Mouse (Mus musculus) urinary bladder, postnatal 4 days (tissue): ENCODE results near the gene Gak.
"Not testable (repeated sequence)": the region's sequence is repeated elsewhere in the genome, so short reads cannot be mapped to it uniquely, and the experiment has no call there.

Experiments used
- DNase-seq, 2 experiments: peaks; one replicate each; pipeline ENCODE4 v3.0.0; 2021 to 2022; ENCODE audit warnings: low spot score in 2 of 2

The Gak gene

DNA sequence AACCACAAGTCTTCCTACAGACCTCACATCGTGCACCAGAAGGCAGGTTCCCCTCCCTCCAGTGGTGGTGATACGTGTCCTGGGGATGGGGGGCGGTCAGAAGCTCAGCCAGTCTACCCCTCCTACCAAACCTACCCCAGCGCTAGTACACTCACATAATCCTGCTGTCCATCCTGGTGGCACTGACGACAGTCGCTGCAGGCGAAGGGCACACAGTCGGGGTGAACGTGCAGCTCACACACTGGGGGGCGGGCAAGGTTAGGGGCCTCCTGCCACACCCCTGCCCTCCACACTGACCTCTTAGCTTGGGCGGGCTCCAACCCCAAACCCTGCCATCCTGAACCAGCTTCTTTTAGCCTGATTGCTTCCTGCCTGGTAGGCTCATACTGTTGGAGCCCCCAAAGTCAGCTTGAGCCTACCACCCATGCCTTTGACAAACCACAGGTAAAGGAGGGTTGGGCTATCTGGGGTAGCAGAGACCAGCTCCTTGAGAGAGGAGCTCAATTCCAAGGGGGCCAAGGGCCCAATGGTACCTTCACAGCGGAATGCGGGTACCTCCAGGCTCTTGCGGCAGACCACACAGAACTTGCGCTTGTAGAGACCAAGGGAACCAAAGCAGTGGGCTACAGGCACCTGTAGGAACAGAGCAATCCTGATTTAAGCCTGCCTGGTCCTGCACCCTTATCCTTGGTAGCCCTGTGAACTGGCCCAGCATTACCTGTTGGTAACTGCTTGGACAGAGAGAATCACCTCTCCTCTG, 26.5 kb upstream of the Gak start:
- peak in 1 of 2 experiments; percentile 55 for DNase-seq

DNA sequence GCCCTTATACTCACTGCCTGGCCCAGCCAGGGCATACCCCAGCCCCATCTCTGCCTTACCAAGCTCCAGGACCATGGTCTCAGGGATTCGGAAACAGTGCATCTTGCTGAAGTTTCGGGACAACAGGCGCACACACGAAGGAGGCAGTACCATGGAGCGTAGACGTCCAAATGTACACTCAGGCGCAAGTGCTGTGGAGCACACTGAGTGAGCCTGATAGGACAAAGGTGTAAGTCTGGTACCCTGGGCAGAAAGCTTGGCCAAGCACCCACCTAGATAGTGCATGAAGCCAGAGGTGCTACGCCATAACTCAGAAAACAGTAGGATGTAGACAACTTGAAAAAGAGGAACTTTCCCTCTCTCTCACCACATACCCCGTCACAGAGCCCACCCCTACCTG, 25.8 kb upstream of the Gak start:
- peak in 1 of 2 experiments; percentile 42 for DNase-seq

DNA sequence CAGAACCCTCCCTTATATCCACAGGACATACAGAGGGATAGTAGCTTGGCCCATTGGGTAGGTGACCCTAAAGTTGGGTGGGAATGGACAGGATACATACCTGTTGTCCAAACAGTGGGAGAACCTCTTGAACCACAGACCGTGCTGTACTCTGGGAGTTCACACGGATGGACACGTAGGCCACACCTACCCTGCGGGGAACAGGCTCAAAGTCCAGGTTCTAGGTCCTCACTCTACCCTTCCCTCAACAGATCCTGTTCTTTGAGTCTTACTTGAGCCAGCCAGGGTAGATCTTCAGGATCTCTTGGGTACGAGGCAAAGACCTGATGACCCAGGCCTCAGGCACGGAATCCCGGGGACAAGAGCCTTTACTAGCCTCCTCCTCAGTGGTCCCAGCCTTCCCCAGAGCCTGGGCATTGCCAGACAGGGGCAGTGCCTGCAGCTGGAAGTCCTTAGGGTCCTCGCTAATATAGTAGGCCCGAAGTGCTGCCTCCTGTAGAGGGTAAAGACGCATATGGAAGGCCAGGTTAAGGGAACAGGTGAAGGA, 25.0 kb upstream of the Gak start:
- DNase-seq: peak in 1 of 2 experiments; percentile 46

DNA sequence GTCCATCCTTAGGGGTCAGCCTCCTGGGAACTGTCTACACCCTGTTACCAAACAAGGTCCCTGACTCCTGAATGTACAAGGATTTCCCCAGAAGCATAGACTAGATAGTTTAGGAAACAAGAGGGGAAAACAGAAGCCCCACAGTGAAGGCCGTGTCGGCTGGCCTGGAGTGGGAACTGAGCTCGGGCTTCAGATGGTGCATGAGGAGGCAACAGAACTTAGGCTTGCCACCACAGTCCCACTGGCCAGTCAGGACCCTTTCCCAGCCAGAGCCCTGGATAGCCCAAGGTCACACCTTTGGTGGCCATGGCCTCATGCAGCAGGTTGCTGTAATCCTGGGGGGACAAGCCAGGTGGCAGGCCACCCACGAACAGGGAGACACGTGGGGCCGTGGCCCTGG, 23.8 kb upstream of the Gak start:
- DNase-seq: peak in 1 of 2 experiments; percentile 52

DNA sequence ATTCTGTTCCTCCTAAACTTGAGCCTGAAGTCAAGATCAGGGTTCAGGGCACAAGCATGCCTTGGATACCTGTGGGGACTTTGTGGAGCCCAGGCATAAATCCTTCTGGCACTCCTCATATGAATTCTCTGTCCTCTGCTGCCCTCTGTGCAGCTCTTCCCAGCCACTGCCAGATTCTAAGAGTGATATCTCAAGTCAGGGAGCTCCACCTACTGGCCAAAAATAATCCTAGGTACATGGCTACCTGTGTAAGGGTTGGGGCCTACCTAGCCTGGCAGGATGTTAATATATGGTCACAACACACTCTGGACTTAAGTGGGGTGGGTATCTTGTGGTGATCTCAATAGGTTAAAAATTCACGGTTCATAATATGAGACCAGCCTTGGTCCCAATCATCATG, 22.3 kb upstream of the Gak start:
- peak in 1 of 2 experiments; percentile 56 for DNase-seq

DNA sequence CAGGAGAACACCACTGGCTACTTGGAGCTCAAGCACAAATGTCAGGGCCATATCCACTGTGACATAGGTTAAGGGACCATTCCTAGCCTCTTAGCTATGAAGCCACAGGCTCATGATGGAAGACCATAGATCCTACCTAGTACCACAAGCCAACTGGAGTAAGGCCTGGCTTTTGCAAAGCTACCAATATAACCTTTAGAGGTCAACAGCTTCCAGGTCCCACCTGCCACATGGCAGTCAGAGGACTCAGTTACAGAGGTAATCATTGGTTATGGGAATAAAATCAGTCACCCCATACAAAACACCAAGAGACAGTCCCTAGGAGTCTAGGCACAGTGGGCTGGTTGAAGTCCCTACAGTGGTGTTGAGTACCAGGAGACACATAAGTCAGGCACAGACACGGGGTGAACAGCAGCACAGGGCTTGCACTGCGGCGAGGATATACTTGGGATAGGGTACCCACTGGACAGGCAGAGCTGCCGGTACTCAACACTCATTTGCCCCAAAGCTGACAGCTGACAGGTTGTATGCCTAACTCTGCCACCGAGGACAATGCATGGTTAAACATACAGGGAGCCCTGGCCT, 21.7 kb upstream of the Gak start:
- DNase-seq: peak in 1 of 2 experiments; percentile 39

DNA sequence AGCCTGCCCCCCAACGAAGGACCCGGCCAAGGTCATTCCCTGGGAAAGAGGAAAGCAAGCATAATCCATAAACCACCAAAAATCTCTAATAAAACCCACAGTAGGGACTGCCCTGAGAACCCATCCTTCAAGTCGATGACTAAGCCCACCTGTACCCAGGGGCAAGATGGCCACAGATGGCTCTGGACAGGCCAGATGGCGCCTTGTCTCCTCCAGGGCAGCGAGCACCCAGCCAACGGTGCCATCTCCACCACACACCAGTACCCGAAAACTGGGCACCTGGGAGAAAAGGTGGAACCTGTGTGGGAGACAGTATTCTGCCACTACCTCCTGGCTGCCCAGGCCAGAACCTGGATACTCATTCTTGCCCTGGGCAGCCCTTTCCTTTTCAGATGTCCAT, 20.8 kb upstream of the Gak start:
- no peak for DNase-seq

DNA sequence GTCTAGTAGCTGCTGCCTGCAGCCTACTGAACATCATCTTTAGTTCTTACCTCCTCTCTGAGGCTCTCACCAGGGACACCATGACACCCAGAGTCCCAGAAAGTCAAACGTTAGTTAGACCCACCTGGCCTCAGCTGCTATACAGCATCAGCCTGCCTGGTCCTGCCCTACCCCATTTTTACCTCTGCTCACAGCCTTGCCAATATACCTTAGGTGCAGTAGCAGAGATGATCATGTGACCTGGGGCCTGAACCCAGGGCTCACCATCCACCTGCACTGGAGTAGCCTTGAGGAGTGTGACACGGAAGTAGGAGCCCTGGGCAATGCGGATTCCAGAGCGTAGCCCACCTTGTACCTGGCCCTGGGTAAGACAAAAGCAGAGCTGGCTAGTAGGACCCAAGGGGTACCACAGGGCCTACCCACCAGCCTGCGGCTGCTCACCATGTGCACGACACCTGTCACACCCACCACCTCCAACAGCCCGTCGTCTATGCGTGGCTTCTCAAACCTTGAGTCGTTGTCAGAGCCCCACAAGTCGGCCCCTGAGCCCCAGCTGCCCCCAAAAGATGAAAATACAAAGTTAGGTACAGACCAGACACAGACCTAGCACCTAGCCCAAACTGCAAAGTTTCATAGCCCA, 19.5 kb upstream of the Gak start:
- DNase-seq: no peak

DNA sequence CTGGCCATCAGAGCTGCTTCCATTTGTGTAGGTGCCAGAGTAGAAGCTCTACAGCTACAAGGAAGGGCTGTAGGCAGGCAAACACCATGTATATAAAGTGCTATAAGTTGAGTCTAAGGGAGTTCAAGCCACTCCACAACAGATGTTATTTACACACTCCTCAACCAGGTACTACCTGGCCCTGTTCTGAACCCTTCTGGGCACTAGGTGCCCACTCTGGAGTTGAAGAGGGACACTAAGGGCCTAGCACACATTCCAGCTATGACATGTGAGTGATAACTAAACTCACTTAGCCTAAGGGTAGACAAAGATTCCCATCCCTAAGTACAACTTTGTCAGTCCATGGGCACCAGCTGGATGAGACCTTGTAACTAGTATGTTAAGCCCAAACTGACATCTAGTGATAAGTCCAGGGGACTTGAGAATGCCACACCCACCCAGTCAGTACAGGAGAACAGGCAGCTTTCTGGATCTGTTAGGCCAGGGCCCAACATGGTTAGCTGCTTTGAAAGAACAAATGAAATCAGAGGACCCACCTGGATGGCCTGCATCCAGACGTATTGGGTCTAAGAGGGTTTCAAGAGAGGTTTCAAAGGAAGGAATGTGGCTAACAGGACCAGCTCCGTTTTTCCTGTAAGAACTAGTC, 18.4 kb upstream of the Gak start:
- no peak for DNase-seq

DNA sequence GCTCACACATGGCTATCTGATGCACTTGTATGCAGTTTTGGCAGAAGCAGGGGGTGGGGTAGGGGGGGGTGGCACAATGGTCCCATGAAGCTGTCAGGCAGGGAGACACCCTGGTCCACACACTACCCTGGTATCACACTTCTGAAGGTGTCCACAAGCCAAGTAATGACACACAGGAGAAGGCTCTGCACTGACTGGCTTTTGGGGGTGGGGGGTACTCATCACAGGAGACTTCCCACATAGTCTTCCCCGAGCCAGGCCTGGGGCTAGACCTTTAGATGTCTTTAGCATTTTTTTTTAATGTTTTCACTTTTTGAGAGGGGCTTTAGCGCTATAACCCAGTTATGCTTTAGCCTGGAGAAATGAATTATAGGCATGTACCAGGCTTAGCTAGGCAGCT, 17.8 kb upstream of the Gak start:
- DNase-seq: no peak

DNA sequence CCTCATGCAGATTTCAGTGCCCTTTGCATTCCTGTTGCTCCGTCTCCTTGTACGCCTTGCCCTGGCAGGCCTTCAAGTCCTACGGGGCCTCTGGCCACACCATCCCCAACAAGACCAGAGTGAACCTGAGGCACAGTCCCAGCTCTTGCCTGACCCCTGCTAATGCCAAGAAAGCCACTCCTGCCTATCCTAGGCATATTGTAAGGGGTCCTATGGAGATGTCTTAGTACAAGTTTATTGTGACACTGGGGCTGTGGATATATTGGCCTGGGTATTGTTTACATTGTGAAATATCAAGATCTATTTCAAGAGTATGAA, 16.7 kb upstream of the Gak start:
- DNase-seq: peak in 1 of 2 experiments; percentile 49

DNA sequence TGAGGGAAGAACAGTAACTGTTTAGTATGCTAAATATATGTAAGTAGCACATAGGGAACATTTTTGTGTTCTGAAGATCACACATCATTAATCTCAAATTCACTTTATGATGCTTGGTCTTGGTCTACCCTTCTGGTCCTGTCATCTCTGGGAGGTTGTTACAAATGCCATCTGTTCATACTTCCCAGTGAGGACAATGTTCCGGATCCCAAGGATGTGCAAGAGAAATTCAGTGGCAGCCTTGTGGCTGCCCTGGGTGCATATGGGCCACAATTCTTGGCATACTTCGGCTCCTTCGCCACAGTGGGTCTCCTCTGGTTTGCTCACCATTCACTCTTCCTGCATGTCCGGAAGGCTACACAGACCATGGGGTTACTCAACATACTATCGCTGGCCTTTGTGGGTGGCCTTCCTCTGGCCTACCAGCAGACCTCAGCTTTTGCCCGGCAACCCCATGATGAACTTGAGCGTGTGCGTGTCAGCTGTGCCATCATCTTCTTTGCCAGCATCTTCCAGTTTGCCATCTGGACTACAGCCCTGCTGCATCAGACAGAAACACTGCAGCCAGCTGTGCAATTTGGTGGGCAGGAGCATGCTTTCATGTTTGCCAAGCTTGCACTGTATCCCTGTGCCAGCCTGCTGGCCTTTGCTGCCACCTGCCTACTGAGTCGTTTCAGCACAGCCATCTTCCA, 16.2 kb upstream of the Gak start:
- DNase-seq: peak in 1 of 2 experiments; percentile 42

DNA sequence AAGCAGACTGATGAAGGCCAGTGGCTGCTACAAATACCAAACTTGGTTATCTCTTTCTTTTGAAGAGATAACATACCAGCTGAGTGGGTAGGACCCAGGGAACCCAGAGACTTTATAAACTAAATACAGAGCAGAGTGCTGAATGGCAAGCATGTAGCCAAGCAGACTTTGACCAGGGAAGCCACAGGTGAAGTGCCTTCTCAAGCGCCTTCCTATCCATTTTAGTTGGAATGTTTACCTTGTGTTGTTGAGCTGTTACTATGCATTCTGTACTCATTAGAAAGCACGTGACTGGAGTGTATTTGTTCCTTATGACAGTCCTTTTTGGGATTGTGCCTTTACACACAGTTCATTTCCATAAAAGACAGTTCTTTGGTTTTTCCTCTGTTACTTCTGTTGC, 14.1 kb upstream of the Gak start:
- no peak for DNase-seq

DNA sequence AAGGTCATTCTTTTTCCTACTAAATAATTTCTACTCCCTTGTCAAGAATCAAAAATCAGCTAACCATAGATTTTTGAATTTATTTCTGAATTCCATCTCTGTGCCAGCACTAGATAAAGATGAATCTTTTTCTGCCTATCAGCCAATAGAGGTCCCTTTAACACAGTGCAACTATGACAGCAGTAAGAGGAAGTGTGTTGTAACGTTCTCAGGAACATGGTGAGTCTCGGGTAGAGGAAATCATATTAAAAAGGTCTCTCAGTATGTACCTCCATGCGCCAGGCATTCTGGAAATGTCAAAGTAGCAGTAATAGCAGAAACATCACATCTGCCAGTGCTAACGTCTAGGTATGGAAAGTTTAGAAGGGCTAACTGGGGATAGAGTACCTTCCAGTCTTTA, 6.6 kb upstream of the Gak start:
- no peak for DNase-seq

DNA sequence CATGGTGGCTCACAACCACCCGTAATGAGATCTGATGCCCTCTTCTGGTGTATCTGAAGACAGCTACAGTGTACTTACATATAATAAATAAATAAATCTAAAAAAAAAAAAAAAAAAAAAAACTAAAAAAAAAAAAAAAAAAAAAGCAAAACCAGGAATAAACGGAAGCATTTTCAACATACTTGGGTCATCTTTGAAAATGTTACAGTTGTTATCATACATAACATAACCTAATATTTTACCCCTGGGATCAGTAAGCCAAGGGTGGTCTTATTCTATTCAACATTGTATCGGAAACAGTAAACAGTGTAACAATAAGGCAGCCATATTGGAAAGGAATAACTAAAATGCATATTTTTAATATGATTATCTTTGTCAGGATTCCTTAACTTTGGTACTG, 4.5 kb upstream of the Gak start:
- not testable (repeated sequence) for DNase-seq

DNA sequence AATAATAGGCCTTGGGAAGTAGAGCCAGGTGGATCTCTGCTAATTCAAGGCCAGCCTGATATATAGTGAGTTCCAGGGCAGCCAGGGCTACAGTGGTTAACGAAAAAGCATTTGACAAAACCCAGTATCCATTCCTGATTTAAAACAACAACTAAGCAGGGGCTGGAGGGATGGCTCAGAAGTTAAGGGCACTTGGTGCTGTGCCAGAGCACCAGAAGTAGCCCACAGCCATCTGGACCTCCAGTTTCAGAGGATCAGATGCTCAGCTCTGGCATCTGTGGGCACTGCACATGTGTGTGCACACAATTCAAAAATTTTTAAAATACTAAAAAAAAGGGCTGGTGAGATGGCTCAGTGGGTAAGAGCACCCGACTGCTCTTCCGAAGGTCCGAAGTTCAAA, 4.1 kb upstream of the Gak start:
- no peak for DNase-seq

DNA sequence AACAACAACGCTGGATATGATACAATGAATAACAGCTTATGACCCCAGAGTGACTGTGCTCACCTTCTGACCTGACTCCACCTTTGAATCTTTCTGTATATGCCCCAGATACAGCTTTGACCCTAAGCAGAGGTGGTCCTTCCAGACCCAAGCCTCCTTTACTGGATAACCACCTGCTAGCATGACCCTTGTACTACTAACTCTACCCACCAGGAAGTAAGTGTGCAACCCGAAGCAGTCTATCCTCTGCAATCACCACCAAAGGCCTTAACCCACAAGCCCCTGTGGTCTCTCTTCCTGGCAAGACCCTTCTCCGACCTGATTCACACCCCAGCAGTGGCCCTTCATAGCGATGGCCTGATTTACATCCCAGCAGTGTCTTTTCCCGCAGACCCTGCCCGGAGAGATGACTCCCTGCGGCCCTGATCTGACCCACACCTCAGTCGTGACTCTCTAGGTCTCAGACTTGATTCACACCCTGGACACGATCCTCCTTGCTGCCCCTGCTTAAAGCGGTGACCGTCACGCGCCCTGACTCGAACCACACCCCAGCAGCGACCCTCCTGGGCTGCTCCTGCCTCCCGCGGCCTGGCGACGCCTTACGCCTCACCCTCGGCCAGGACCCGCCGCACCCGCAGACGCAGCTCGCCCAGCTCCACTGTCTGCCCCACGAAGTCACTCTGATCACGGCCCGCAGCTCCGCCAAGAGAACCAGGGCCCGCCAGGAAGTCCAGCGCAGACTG, 493 bp downstream of the Gak start:
- no peak for DNase-seq

DNA sequence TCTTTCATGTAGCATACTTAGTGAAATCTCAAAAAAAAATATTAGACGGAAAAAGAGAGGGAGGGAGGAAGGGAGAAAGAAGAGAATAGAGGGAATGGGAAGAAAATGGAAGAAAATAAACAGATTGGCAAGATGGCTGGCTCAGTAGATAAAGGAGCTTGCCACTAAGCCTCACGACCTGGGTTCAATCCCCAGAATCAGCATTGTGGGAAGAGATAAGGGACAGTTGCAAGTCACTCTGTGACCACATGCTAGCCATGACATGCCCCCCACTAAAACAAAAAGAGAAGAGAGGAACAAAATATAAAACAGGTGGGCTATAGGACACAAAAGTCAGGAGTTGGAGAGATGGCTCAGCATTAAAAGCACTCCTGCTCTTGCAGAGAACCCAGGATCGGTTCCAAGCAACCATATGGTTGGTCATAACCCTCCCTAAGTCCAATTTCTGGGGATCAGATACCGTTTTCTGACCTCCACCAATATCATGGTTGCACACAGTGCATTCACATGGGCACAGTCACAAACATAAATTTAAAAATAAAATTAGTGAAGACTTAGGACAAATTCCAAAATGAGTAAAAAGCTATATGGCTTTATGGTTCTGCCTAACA, 3.4 kb downstream of the Gak start:
- no peak for DNase-seq

DNA sequence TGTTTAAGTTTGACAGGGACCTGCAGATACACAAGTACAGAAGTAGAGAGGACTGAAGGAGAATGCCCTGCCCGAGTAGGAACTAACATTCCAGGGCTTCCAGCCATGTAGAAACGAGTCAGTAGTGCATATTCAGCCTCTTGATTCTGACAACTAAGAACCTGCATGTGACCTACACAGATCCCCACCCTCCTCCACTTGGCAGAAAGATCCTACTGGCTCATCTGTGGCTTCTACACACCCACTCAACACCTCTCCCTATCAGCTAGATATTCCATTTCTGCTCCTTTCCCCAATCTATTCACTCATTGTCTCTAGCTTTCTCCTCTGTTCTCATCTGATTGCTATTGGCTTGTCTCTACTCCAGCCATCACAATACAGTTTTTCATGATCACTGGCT, 7.7 kb downstream of the Gak start:
- DNase-seq: no peak

DNA sequence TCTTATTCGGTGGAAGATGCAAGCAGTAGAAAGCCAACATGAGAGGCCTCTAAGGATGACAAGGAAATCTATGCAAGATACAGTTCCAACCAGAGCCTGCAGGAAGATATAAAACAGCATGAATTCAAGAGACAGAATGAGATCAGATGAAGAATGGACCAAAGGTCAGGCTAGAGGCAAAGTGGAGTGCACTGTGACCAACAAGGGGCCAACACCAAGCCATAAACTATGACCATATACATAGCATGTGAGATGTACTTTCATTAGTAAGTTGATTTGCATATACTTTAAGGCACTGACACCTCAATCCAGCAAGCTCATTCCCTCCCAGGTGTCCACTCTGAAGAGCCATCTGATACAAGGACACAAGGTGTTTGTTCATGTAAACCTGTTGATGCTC, 19.1 kb downstream of the Gak start:
- DNase-seq: no peak

DNA sequence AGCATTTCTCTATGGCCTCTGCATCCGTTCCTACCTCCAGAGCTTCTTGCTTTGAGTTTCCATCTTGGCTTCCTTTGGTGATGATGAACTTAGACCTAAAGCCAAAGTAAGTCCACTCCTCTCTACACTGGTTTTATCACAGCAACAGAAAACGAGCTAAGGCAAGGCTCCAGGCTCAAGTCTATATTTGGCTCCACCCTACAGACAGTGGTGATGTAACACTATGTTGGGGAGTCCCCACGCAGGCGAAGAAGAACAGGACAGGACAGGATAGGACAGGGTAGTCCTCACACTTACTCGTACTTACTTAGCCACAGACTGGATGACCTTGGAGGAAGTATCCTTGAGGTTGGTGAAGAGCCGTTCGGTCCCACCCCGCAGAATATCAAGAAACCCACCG, 27.0 kb downstream of the Gak start:
- DNase-seq: no peak
